Mouse (Mus musculus) liver, embryonic 14.5 days (tissue): ENCODE measurements around the gene March6.

ENCODE experiments used
- CTCF ChIP-seq: IDR thresholded peaks from 2 replicates; pipeline ENCODE4 v1.5.1; 2016; ENCODE audit warnings: antibody characterized with exemption, low read depth, control low read depth
- EP300 ChIP-seq: IDR thresholded peaks from 2 replicates; pipeline ENCODE4 v1.6.1; 2016; ENCODE audit warnings: antibody characterized with exemption, low read depth

DNA sequence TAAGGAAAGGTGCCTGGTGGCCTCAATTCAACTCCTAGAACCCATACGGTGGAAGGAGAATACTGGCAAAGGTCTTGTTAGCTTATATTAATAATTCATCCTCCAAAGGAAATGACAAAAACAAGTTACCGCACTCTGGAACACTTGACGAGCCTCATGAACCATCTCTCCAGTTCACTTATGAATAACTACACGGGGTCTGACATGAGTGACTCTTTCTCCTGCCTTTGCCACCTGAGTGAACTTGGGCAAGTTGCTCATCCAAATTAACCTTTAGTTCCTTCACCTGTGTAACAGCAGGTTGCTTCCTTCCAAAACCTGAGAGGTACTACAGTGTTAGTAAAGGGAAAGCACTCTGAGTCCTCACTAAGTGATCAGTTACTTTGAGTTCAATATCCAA lies 2.4 kb downstream of the March6 start:
- TF ChIP-seq CTCF = no peak
- no peak for TF ChIP-seq EP300
